Mouse (Mus musculus) CH12.LX (cell line): Measurements from ENCODE around the gene Ctnna3.

Experiments
- CTCF ChIP-seq, 2 experiments: IDR thresholded peaks in 1 of 2; conservative IDR thresholded peaks in 1 of 2; 2 replicates each; pipeline ENCODE4 v1.5.1; 2011 to 2012; ENCODE audit warnings: low read depth in 2 of 2, low read length in 2 of 2, improper control_type of control experiment in 1 of 2, inconsistent platforms in 1 of 2, mild to moderate bottlenecking in 1 of 2, moderate library complexity in 1 of 2
- ETS1 ChIP-seq: conservative IDR thresholded peaks from 2 replicates; pipeline ENCODE4 v1.6.1; 2012; ENCODE audit warnings: low read depth, mild to moderate bottlenecking, inconsistent platforms, low read length, improper control_type of control experiment, moderate library complexity
- IRF4 ChIP-seq: IDR thresholded peaks from 2 replicates; pipeline ENCODE4 v1.6.1; 2014; ENCODE audit warnings: low read depth, mild to moderate bottlenecking, inconsistent platforms, low read length, improper control_type of control experiment
- POLR2A ChIP-seq: IDR thresholded peaks from 2 replicates; pipeline ENCODE4 v1.6.1; 2011; ENCODE audit warnings: low read depth, mild to moderate bottlenecking, improper control_type of control experiment, low read length
- ZNF384 ChIP-seq: IDR thresholded peaks from 2 replicates; pipeline ENCODE4 v1.6.1; 2012; ENCODE audit warnings: low read depth, low read length, improper control_type of control experiment, inconsistent platforms

- TF ChIP-seq POLR2A (no peak), ETS1 (no peak), CTCF (conservative IDR thresholded peaks at IDR 0.05 in 1 of 2, IDR thresholded peaks at IDR 0.05 in 1 of 2; ENCODE audit: low read depth in 2 of 2, low read length in 2 of 2) (no peak), IRF4 (no peak), ZNF384 (no peak)
Observed at GRCm38 (mm10) chr10:64146511-64146910, 716.6 kb downstream of the Ctnna3 start.
